Mouse (Mus musculus) MEL-GATA-1-ER (cell line): Measurements from ENCODE around the gene Gm20683.
A peak's percentile ranks its signal among the peaks of the same experiment; 100 is the strongest.

Source experiments
- DNase-seq: peaks from one replicate; pipeline ENCODE4 v3.0.0-alpha.2; 2012; ENCODE audit warnings: low read depth; ENCODE audit errors: extremely low read depth

Gene Gm20683

GRCm38 (mm10) chr17:25842509-25842908 is 946 bp upstream of the Gm20683 start:
- no peak for DNase-seq

GRCm38 (mm10) chr17:25840519-25840918 is 1.0 kb downstream of the Gm20683 start:
- no peak for DNase-seq

GRCm38 (mm10) chr17:25839455-25840235 is 1.9 kb downstream of the Gm20683 start:
- DNase-seq: no peak

GRCm38 (mm10) chr17:25838904-25839303 is 2.7 kb downstream of the Gm20683 start:
- DNase-seq: no peak

- DNase-seq: no peak
These were observed 4.0 kb downstream of the Gm20683 start for GRCm38 (mm10) chr17:25837533-25837932.

GRCm38 (mm10) chr17:25837076-25837410 is 4.5 kb downstream of the Gm20683 start, which contains the start of gene Rhbdl1:
Gene Rhbdl1 (minus strand): TSS chr17:25837295.
- DNase-seq: no peak

- no peak for DNase-seq
These were observed 5.0 kb downstream of the Gm20683 start for GRCm38 (mm10) chr17:25836397-25837075.

GRCm38 (mm10) chr17:25835816-25836215 is 5.7 kb downstream of the Gm20683 start:
- no peak for DNase-seq

GRCm38 (mm10) chr17:25835301-25835700 is 6.3 kb downstream of the Gm20683 start:
- no peak for DNase-seq

- DNase-seq: no peak
These were observed 6.9 kb downstream of the Gm20683 start for GRCm38 (mm10) chr17:25834595-25835222.

- no peak for DNase-seq
These were observed 7.5 kb downstream of the Gm20683 start for GRCm38 (mm10) chr17:25833961-25834594.

GRCm38 (mm10) chr17:25833291-25833663 is 8.3 kb downstream of the Gm20683 start, which contains the start of gene Stub1:
Gene Stub1 (minus strand): TSS chr17:25833404.
- no peak for DNase-seq

- DNase-seq: peak; percentile 92
These were observed 8.9 kb downstream of the Gm20683 start for GRCm38 (mm10) chr17:25832436-25833290.

- DNase-seq: no peak
These were observed 9.9 kb downstream of the Gm20683 start for GRCm38 (mm10) chr17:25831451-25832281.

GRCm38 (mm10) chr17:25830806-25831431 is 10.6 kb downstream of the Gm20683 start:
- DNase-seq: no peak

- no peak for DNase-seq
These were observed 11.3 kb downstream of the Gm20683 start for GRCm38 (mm10) chr17:25830200-25830753.

- no peak for DNase-seq
These were observed 12.0 kb downstream of the Gm20683 start for GRCm38 (mm10) chr17:25829558-25830017.

- no peak for DNase-seq
These were observed 12.6 kb downstream of the Gm20683 start, which contains the start of gene Jmjd8 for GRCm38 (mm10) chr17:25828712-25829557. Gene Jmjd8 (plus strand): TSS chr17:25828867.
